Mouse (Mus musculus): ENCODE results near the gene Neu2. TPM values are rescaled to one million over a fixed set of nuclear protein-coding genes. Genes with fewer than 3 reads are reported as not detected.

Gene Neu2
- polyA plus RNA-seq, 1 experiment from 2014 or later, result 0.56 TPM

GRCm38 (mm10) chr1:87632163-87632562 is 122.5 kb downstream of the Neu2 start:
- 79% methylated on average over 6 of the region's 6 CpGs for WGBS
- Histone ChIP-seq H3K27me3 (replicated peaks; ENCODE audit: control insufficient read depth, insufficient read depth, low read length) (no peaks in the 10 kb centered on the region), H3K4me2 (ENCODE audit: low read length) (no peak overlapping the region), H3K9me3 (ENCODE audit: control insufficient read depth, low read length) (no peaks in the 10 kb centered on the region), H3K4me3 (replicated peaks; ENCODE audit: low read length) (no peak overlapping the region), H3K36me3 (ENCODE audit: control insufficient read depth, insufficient read depth) (no peaks in the 10 kb centered on the region), H3K27ac (ENCODE audit: low read length) (no peak overlapping the region), H3K9ac (replicated peaks; ENCODE audit: low read depth, low read length) (no peak overlapping the region), H3K4me1 (replicated peaks; ENCODE audit: control insufficient read depth, insufficient read depth, low read length) (no peaks in the 10 kb centered on the region)
- ATAC-seq, result no peak

GRCm38 (mm10) chr1:87636716-87637117 is 127.0 kb downstream of the Neu2 start:
- Histone ChIP-seq H3K27me3 (replicated peaks; ENCODE audit: control insufficient read depth, insufficient read depth, low read length) (no peaks in the 10 kb centered on the region), H3K4me2 (ENCODE audit: low read length) (no peak overlapping the region), H3K4me3 (replicated peaks; ENCODE audit: low read length) (no peak overlapping the region), H3K27ac (ENCODE audit: low read length) (no peak overlapping the region), H3K36me3 (ENCODE audit: control insufficient read depth, insufficient read depth) (no peaks in the 10 kb centered on the region), H3K9ac (replicated peaks; ENCODE audit: low read depth, low read length) (no peak overlapping the region), H3K4me1 (replicated peaks; ENCODE audit: control insufficient read depth, insufficient read depth, low read length) (no peaks in the 10 kb centered on the region), H3K9me3 (ENCODE audit: control insufficient read depth, low read length) (no peaks in the 10 kb centered on the region)
- ATAC-seq, result no peak
- WGBS, result 94% methylated on average over 12 of the region's 12 CpGs

GRCm38 (mm10) chr1:87637121-87637877 is 127.6 kb downstream of the Neu2 start:
- H3K4me2 ChIP-seq (ENCODE audit: low read length), result no peak overlapping the region
- WGBS, result 89% methylated on average over 4 of the region's 4 CpGs
- H3K4me3 ChIP-seq (replicated peaks; ENCODE audit: low read length), result no peak overlapping the region
- no peaks in the 10 kb centered on the region for H3K4me1 ChIP-seq (replicated peaks; ENCODE audit: control insufficient read depth, insufficient read depth, low read length)
- no peaks in the 10 kb centered on the region for H3K9me3 ChIP-seq (ENCODE audit: control insufficient read depth, low read length)
- no peaks in the 10 kb centered on the region for H3K27me3 ChIP-seq (replicated peaks; ENCODE audit: control insufficient read depth, insufficient read depth, low read length)
- ATAC-seq, result no peak
- no peaks in the 10 kb centered on the region for H3K36me3 ChIP-seq (ENCODE audit: control insufficient read depth, insufficient read depth)
- no peak overlapping the region for H3K9ac ChIP-seq (replicated peaks; ENCODE audit: low read depth, low read length)
- H3K27ac ChIP-seq (ENCODE audit: low read length), result no peak overlapping the region

- no peak for ATAC-seq
- Histone ChIP-seq H3K9ac (replicated peaks; ENCODE audit: low read depth, low read length) (no peak overlapping the region), H3K27ac (ENCODE audit: low read length) (no peak overlapping the region), H3K4me1 (replicated peaks; ENCODE audit: control insufficient read depth, insufficient read depth, low read length) (no peaks in the 10 kb centered on the region), H3K4me3 (replicated peaks; ENCODE audit: low read length) (no peak overlapping the region), H3K4me2 (ENCODE audit: low read length) (no peak overlapping the region), H3K36me3 (ENCODE audit: control insufficient read depth, insufficient read depth) (no peaks in the 10 kb centered on the region), H3K27me3 (replicated peaks; ENCODE audit: control insufficient read depth, insufficient read depth, low read length) (no peaks in the 10 kb centered on the region), H3K9me3 (ENCODE audit: control insufficient read depth, low read length) (no peaks in the 10 kb centered on the region)
- WGBS, result 93% methylated on average over 4 of the region's 4 CpGs
These were observed 128.3 kb downstream of the Neu2 start for GRCm38 (mm10) chr1:87637878-87638600.

- Histone ChIP-seq H3K4me2 (ENCODE audit: low read length) (no peak overlapping the region), H3K27me3 (replicated peaks; ENCODE audit: control insufficient read depth, insufficient read depth, low read length) (no peaks in the 10 kb centered on the region), H3K27ac (ENCODE audit: low read length) (no peak overlapping the region; the same call in 1 of the 2 replicates), H3K4me3 (replicated peaks; ENCODE audit: low read length) (no peak overlapping the region), H3K36me3 (ENCODE audit: control insufficient read depth, insufficient read depth) (no peaks in the 10 kb centered on the region), H3K4me1 (replicated peaks; ENCODE audit: control insufficient read depth, insufficient read depth, low read length) (no peaks in the 10 kb centered on the region), H3K9me3 (ENCODE audit: control insufficient read depth, low read length) (no peaks in the 10 kb centered on the region), H3K9ac (replicated peaks; ENCODE audit: low read depth, low read length) (no peak overlapping the region)
- 87% methylated on average over 8 of the region's 8 CpGs for WGBS
- no peak for ATAC-seq
These were observed 130.0 kb downstream of the Neu2 start for GRCm38 (mm10) chr1:87639724-87640123.

- no peak for ATAC-seq
- 80% methylated on average over 17 of the region's 17 CpGs for WGBS
- no peak overlapping the region for H3K4me3 ChIP-seq (replicated peaks; ENCODE audit: low read length)
- H3K9me3 ChIP-seq (ENCODE audit: control insufficient read depth, low read length), result no peaks in the 10 kb centered on the region
- no peak overlapping the region for H3K9ac ChIP-seq (replicated peaks; ENCODE audit: low read depth, low read length)
- no peaks in the 10 kb centered on the region for H3K36me3 ChIP-seq (ENCODE audit: control insufficient read depth, insufficient read depth)
- H3K27ac ChIP-seq (ENCODE audit: low read length), result no peak overlapping the region
- no peaks in the 10 kb centered on the region for H3K4me1 ChIP-seq (replicated peaks; ENCODE audit: control insufficient read depth, insufficient read depth, low read length)
- no peaks in the 10 kb centered on the region for H3K27me3 ChIP-seq (replicated peaks; ENCODE audit: control insufficient read depth, insufficient read depth, low read length)
- H3K4me2 ChIP-seq (ENCODE audit: low read length), result no peak overlapping the region
These were observed 130.5 kb downstream of the Neu2 start for GRCm38 (mm10) chr1:87640165-87640661.

DNA sequence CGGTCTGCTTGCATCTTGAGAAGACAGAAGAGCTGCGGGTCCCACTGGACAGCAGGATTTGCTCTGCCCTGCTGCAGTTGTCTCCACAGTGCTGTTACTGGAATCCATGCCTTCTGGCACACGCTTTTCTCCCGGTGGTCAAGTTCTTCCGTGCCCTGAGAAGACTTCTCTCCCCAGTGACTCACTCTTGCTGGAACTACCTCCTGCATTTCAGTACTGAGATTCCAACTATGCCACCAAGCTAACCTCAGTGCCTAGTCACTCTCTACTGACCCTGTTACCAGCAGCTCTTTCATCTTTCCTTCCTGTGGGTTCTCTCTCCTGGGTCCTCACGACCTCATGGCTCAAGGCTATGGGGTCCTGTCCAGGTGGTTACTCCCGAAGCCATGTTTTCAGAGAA is 133.3 kb downstream of the Neu2 start:
- H3K9ac ChIP-seq (replicated peaks; ENCODE audit: low read depth, low read length), result no peak overlapping the region
- no peak overlapping the region for H3K27ac ChIP-seq (ENCODE audit: low read length)
- ATAC-seq, result no peak
- H3K4me3 ChIP-seq (replicated peaks; ENCODE audit: low read length), result no peak overlapping the region
- WGBS, result 95% methylated on average over 7 of the region's 7 CpGs
- no peaks in the 10 kb centered on the region for H3K27me3 ChIP-seq (replicated peaks; ENCODE audit: control insufficient read depth, insufficient read depth, low read length)
- no peaks in the 10 kb centered on the region for H3K36me3 ChIP-seq (ENCODE audit: control insufficient read depth, insufficient read depth)
- no peaks in the 10 kb centered on the region for H3K9me3 ChIP-seq (ENCODE audit: control insufficient read depth, low read length)
- H3K4me2 ChIP-seq (ENCODE audit: low read length), result no peak overlapping the region
- H3K4me1 ChIP-seq (replicated peaks; ENCODE audit: control insufficient read depth, insufficient read depth, low read length), result no peaks in the 10 kb centered on the region

DNA sequence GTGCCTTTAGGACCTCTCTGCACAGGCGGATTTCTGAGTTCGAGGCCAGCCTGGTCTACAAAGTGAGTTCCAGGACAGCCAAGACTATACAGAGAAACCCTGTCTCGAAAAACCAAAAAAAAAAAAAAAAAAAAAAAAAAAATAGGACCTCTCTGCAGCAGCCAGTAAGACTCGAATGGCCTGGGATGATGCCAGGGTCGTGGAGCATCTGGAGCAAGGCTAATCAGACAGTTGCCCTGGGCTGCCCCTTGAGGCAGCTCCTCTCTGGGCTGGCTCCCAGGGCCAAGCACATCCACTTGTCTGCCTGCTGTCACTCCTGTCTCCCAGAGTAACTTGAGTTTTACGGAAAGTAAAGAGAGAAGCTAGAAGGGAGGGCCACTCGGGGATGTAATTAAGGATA is 135.4 kb downstream of the Neu2 start:
- no peaks in the 10 kb centered on the region for H3K9me3 ChIP-seq (ENCODE audit: control insufficient read depth, low read length)
- no peak overlapping the region for H3K27ac ChIP-seq (ENCODE audit: low read length)
- H3K27me3 ChIP-seq (replicated peaks; ENCODE audit: control insufficient read depth, insufficient read depth, low read length), result no peaks in the 10 kb centered on the region
- H3K4me2 ChIP-seq (ENCODE audit: low read length), result no peak overlapping the region
- H3K36me3 ChIP-seq (ENCODE audit: control insufficient read depth, insufficient read depth), result no peaks in the 10 kb centered on the region
- no peak overlapping the region for H3K9ac ChIP-seq (replicated peaks; ENCODE audit: low read depth, low read length)
- no peak for ATAC-seq
- WGBS, result 80% methylated on average over 6 of the region's 7 CpGs
- no peak overlapping the region for H3K4me3 ChIP-seq (replicated peaks; ENCODE audit: low read length)
- H3K4me1 ChIP-seq (replicated peaks; ENCODE audit: control insufficient read depth, insufficient read depth, low read length), result no peaks in the 10 kb centered on the region

DNA sequence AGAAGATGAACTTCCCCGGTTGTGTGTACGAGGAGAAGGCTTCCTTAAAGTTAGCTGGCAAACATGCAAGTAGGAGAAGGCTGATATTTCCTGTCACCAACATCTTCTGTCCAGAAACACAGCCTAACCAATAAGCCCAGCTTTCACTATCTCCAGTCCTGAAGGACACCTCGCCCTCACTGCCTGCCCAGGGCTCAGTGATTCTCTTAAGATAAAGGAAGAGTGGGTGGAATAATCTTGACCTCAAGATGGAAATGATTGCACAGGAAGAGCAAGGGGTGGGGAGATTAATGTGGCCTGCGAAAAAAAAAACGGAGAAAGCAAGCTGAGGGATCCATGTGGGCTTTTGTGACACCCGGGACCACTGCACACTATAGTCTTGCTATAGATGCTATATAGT is 136.1 kb downstream of the Neu2 start:
- ATAC-seq, result no peak
- H3K9ac ChIP-seq (replicated peaks; ENCODE audit: low read depth, low read length), result no peak overlapping the region
- H3K36me3 ChIP-seq (ENCODE audit: control insufficient read depth, insufficient read depth), result no peaks in the 10 kb centered on the region
- H3K4me3 ChIP-seq (replicated peaks; ENCODE audit: low read length), result no peak overlapping the region
- H3K4me2 ChIP-seq (ENCODE audit: low read length), result no peak overlapping the region
- no peaks in the 10 kb centered on the region for H3K4me1 ChIP-seq (replicated peaks; ENCODE audit: control insufficient read depth, insufficient read depth, low read length)
- H3K9me3 ChIP-seq (ENCODE audit: control insufficient read depth, low read length), result no peaks in the 10 kb centered on the region
- H3K27ac ChIP-seq (ENCODE audit: low read length), result no peak overlapping the region
- 87% methylated on average over 6 of the region's 6 CpGs for WGBS
- H3K27me3 ChIP-seq (replicated peaks; ENCODE audit: control insufficient read depth, insufficient read depth, low read length), result no peaks in the 10 kb centered on the region
